Mouse (Mus musculus) heart, postnatal 0 days (tissue): ENCODE results near the gene Flt1.

Source experiments
- CTCF ChIP-seq: IDR thresholded peaks from 2 replicates; pipeline ENCODE4 v1.5.1; 2016; ENCODE audit warnings: antibody characterized with exemption, control low read depth, low read depth
- EP300 ChIP-seq: IDR thresholded peaks from 2 replicates; pipeline ENCODE4 v1.6.1; 2016; ENCODE audit warnings: antibody characterized with exemption, low read depth

GRCm38 (mm10) chr5:147761275-147761674, 35.5 kb upstream of the Flt1 start:
- TF ChIP-seq CTCF (no peak), EP300 (no peak)
